Mouse (Mus musculus) kidney, adult 2 months (tissue): ENCODE measurements at regions not wholly inside any gene's neighbourhood (a gene's known extent, or its start where the extent isn't known, plus 50 kb on each side); places are given as distances from the start of the nearest gene placed in this dataset.

Source experiments
- DNase-seq: peaks from one replicate; pipeline ENCODE4 v3.0.0; 2021
- H3K27ac ChIP-seq: fragments of 200-500 bp; 2 replicates; pipeline ENCODE4 v1.5.1; 2012; ENCODE audit warnings: low read depth, low read length, control low read depth, inconsistent platforms; ENCODE audit not compliant: insufficient read depth
- H3K27me3 ChIP-seq: fragments of 200-500 bp; replicated peaks from 2 replicates; pipeline ENCODE4 v1.6.1; 2012; ENCODE audit warnings: mild to moderate bottlenecking, moderate library complexity, low read length, inconsistent platforms; ENCODE audit not compliant: control insufficient read depth, insufficient read depth
- H3K36me3 ChIP-seq: fragments of 200-500 bp; 2 replicates; pipeline ENCODE4 v1.6.1; 2012; ENCODE audit warnings: mild to moderate bottlenecking, moderate library complexity, low read length, inconsistent platforms; ENCODE audit not compliant: control insufficient read depth, insufficient read depth
- H3K4me1 ChIP-seq: fragments of 200-500 bp; 2 replicates; pipeline ENCODE4 v1.6.1; 2011; ENCODE audit warnings: low read length; ENCODE audit not compliant: control insufficient read depth, insufficient read depth
- H3K4me3 ChIP-seq: fragments of 200-500 bp; 2 replicates; pipeline ENCODE4 v1.5.1; 2011; ENCODE audit warnings: mild to moderate bottlenecking, low read depth, low read length, control low read depth; ENCODE audit not compliant: insufficient read depth
- CTCF ChIP-seq: fragments of 200-500 bp; conservative IDR thresholded peaks from 2 replicates; pipeline ENCODE4 v1.5.1; 2011; ENCODE audit warnings: low read depth, mild to moderate bottlenecking, control low read depth, low read length, moderate library complexity, mixed read lengths; ENCODE audit not compliant: insufficient read depth, insufficient read length
- POLR2A ChIP-seq: fragments of 200-500 bp; IDR thresholded peaks from one replicate; pipeline ENCODE4 v1.6.1; 2011; ENCODE audit warnings: low read depth, low read length, control low read depth
- WGBS: fragments of 180-500 bp; shearing (Covaris S2); methylation state at CpG from one replicate; pipeline ENCODE4 v1.1.7; 2018; 5-methylcytosine and 5-hydroxymethylcytosine counted together

DNA sequence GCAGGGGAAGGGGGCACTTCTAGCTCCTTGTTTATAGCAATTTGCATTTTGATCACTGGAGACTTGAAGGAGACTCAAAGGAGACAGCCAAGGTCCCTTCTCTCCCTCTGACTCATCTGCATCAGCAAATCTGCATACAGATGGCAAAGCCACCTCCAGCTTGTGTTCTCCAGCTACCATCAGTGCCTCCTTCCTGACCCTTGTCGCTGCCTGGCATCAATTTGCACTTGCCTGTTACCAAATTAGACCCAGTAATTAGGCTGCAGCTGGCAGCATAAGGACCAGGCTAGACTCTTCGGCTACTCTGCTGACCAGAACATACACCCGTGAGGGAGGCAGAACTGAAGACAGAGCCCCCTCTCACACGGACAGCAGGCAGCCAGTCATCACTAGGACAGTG lies 177.5 kb upstream of the Ppp2r2d start:
- TF ChIP-seq CTCF = no peak
- no peak for TF ChIP-seq POLR2A
- Histone ChIP-seq H3K4me3 (no peak overlapping the region), H3K27ac (no peak overlapping the region), H3K36me3 (no peaks in the 10 kb centered on the region), H3K27me3 (no peaks in the 10 kb centered on the region), H3K4me1 (no peaks in the 10 kb centered on the region)
- DNase-seq = no peak
- WGBS = 34% methylated on average over 4 of the region's 4 CpGs

DNA sequence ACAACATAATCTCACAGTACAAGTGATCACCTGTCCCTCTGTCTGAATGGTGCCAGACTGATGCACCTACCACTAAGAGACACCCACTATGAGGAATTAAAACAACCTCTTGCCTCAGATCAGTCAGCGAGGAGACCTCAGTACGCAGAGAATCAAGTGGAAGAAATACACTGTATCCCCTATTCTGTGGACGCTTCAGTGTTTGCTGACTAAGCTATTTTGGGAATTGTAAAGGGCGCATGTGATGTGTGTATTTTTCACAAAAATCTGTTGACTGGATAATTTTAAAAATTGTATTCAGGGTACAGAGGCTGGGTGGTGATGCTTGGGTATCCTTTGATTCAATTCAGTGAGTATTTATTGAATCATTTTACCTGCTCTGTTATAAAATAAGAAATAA lies 185.8 kb upstream of the Ppp2r2d start:
- Histone ChIP-seq H3K27me3 (no peaks in the 10 kb centered on the region), H3K4me3 (no peak overlapping the region), H3K36me3 (no peaks in the 10 kb centered on the region), H3K4me1 (peaks cover 9% of the 10 kb centered on the region), H3K27ac (no peak overlapping the region)
- no peak for DNase-seq
- 88% methylated on average over 4 of the region's 4 CpGs for WGBS
- TF ChIP-seq CTCF = no peak
- no peak for TF ChIP-seq POLR2A

DNA sequence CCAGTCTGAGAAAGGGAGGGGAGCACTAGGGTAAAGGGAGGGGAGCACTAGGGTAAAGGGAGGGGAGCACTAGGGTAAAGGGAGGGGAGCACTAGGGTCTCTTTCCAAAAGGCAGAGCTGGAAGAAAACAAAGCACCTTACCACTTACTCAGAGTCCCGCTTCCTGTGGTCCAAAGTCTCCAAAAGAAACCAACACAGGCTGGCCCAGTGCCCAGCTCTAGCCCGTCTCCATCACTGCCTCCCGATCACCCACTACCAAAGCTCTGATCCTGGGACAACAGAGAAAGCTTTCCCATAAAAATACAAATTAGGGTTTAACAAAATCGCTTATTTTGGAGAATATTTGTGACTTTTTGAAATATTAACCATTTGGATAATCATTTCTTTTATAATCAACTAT lies 188.4 kb upstream of the Ppp2r2d start:
- Histone ChIP-seq H3K36me3 (no peaks in the 10 kb centered on the region), H3K27me3 (no peaks in the 10 kb centered on the region), H3K4me1 (peaks cover 9% of the 10 kb centered on the region), H3K27ac (0 out of 2 replicates have a peak overlapping the region, but pooled peaks have one; percentile 7), H3K4me3 (no peak overlapping the region)
- 51% methylated on average over 4 of the region's 4 CpGs for WGBS
- TF ChIP-seq POLR2A = no peak
- TF ChIP-seq CTCF = no peak
- DNase-seq = peak; percentile 69

DNA sequence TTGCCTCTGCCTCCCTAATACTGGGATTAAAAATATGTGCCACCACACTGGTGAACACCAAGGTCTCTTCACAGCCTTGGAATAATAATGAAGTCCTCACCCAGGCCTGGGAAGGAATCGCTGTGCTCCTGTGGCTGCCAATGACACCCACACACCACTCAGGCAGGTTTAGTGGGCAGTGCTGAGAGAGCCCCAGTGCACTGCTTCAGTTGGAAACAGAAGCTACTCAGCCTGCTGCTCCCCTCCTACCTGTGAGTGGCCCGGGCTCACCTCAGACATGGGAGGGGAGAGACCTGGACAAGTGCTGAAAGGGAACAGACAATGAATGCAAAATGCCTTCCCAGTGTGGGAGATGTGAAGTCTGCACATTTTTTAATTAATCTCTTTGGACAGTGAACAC lies 188.8 kb upstream of the Ppp2r2d start:
- WGBS = 36% methylated on average over 2 of the region's 2 CpGs
- peaks cover 9% of the 10 kb centered on the region for H3K4me1 ChIP-seq
- TF ChIP-seq CTCF (no peak), POLR2A (no peak)
- H3K4me3 ChIP-seq = no peak overlapping the region
- H3K27ac ChIP-seq = peak overlapping the region; percentile 7; the same call in 1 of the 2 replicates
- H3K36me3 ChIP-seq = no peaks in the 10 kb centered on the region
- no peaks in the 10 kb centered on the region for H3K27me3 ChIP-seq
- peak; percentile 11 for DNase-seq

DNA sequence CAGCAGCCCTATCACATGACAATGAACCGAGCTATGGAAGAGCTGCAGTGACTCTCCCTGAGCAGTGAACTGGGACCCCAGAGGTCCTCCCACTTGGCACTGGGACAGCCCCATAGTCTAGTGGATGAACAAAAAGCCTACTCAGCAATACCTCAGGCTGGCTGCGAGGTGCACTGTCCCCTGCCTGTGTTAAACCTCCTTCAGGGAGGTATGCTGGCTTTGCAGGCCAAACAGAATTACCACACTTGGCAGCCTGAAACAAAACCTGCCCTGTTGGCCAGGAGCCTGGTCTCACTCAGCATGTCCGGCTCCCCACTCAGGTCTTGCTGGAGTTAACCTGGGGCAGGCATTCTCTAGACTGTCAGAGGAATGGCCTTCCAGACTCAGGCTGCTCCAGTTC lies 189.9 kb upstream of the Ppp2r2d start:
- Histone ChIP-seq H3K27ac (peak overlapping the region; percentile 7), H3K4me3 (no peak overlapping the region), H3K36me3 (no peaks in the 10 kb centered on the region), H3K4me1 (peaks cover 9% of the 10 kb centered on the region), H3K27me3 (no peaks in the 10 kb centered on the region)
- TF ChIP-seq POLR2A (no peak), CTCF (no peak)
- peak; percentile 90 for DNase-seq
- 25% methylated on average over 3 of the region's 3 CpGs for WGBS

DNA sequence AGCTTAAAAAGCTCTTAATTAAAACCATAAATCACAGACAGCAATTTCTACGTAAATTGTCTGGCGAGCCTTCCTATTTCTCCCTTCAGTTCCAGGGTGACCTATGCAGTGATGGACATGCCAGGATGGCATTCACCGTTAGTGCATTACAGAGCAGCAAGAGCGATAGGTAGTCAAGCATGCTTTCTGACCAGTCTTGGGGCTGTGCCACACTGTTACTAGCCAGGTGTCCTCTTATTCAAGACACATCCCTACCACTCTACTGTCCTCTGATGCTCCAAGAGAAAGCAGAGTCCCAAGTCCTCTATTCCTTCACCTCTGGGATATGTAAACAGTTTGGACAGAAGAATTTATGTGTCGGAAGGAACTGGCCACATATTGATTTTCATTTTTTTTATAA lies 194.9 kb upstream of the Ppp2r2d start:
- DNase-seq = no peak
- no peak overlapping the region for H3K4me3 ChIP-seq
- TF ChIP-seq POLR2A (no peak), CTCF (no peak)
- H3K36me3 ChIP-seq = no peaks in the 10 kb centered on the region
- 82% methylated on average over 5 of the region's 5 CpGs for WGBS
- no peaks in the 10 kb centered on the region for H3K27me3 ChIP-seq
- H3K4me1 ChIP-seq = no peaks in the 10 kb centered on the region
- no peak overlapping the region for H3K27ac ChIP-seq

DNA sequence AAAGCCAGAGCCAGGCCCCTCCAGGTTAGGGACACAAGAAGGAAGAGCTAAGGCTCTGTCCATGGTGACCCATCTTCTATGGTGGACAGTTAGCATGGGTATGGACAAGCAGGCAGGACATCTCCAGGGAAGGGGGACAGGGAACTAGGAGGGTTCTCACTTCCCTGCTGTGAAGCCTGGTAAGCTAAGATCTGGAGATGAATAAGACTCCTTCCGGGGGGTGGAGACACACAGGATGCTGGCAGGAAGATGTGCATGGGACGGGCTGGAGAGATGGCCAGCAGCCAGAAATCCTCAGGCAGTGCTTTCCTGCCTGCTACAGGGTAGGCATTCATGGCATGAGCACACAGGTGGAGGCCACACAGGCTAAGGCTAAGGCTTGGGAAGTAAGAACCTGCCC lies 198.2 kb upstream of the Ppp2r2d start:
- TF ChIP-seq CTCF (no peak), POLR2A (no peak)

DNA sequence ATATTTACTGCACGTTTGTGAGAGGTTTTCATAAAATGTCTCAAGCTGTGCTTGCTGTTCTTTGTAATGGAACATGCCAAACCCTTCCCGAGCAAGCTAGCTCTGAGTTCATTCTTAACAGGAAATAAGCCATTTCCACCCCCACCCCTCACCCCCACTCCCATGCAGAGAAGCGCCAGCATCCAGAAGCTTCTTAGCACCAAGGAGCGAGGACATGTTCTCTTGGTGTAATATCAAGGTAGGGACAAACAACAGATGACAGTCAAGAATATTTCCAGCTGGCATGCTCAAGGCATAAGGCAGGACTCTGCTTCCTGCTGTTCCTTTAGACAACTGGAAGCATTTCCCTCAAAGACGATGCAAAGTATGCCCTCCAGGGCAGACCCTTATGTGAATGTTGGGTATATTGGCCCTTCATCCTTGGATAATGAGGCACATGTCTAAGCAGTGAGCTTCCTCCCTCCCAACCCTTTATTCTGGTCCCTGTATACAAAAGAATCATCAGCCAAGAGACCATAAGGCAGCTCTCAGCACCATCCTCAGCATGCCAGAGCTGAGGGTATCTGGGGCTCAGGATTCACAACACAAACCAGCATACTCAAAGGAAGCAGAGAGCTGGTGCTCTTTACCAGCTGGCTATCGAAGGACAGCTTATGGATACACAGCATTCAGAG lies 205.2 kb upstream of the Ppp2r2d start:
- Histone ChIP-seq H3K27me3 (no peaks in the 10 kb centered on the region), H3K4me1 (no peaks in the 10 kb centered on the region), H3K27ac (no peak overlapping the region), H3K4me3 (no peak overlapping the region), H3K36me3 (no peaks in the 10 kb centered on the region)
- WGBS = 63% methylated on average over 6 of the region's 6 CpGs
- DNase-seq = no peak
- TF ChIP-seq CTCF (no peak), POLR2A (no peak)

More for the DNA sequence above, 198.2 kb upstream of the Ppp2r2d start:
- H3K36me3 ChIP-seq = no peaks in the 10 kb centered on the region
- H3K4me1 ChIP-seq = no peaks in the 10 kb centered on the region
- DNase-seq = no peak
- 49% methylated on average over 2 of the region's 2 CpGs for WGBS
- H3K4me3 ChIP-seq = no peak overlapping the region
- no peaks in the 10 kb centered on the region for H3K27me3 ChIP-seq
- no peak overlapping the region for H3K27ac ChIP-seq
